Mouse (Mus musculus) adrenal gland, postnatal 10 days (tissue): ENCODE results near the gene Furin. TPM values are rescaled to one million over a fixed set of nuclear protein-coding genes. Genes with fewer than 3 reads are reported as not detected.

ENCODE experiments used
- DNase-seq: peaks from one replicate; pipeline ENCODE4 v3.0.0; 2021; ENCODE audit warnings: mixed read lengths
- total RNA-seq, 2 experiments: library from RNA; stranded (reverse); gene quantifications; 2 replicates each; pipeline ENCODE4 v1.2.3; 2021

The Furin gene
- total RNA-seq, 2 experiments from 2014 or later = 113 to 129 TPM

GRCm38 (mm10) chr7:80372166-80372565 is 33.1 kb downstream of the Furin start:
- no peak for DNase-seq

GRCm38 (mm10) chr7:80371041-80371751 is 34.0 kb downstream of the Furin start, which contains the start of gene Man2a2:
Gene Man2a2, minus strand, starts transcription at chr7:80371375.
- peak; percentile 92 for DNase-seq

GRCm38 (mm10) chr7:80370649-80371040 is 34.6 kb downstream of the Furin start:
- peak; percentile 87 for DNase-seq

- no peak for DNase-seq
Observed at GRCm38 (mm10) chr7:80369967-80370431, 35.2 kb downstream of the Furin start.

- no peak for DNase-seq
Observed at GRCm38 (mm10) chr7:80369461-80369860, 35.8 kb downstream of the Furin start.

GRCm38 (mm10) chr7:80368635-80369421 is 36.4 kb downstream of the Furin start:
- DNase-seq = peak; percentile 46

- no peak for DNase-seq
Observed at GRCm38 (mm10) chr7:80368009-80368408, 37.2 kb downstream of the Furin start.

- no peak for DNase-seq
Observed at GRCm38 (mm10) chr7:80367232-80367631, 38.0 kb downstream of the Furin start.

- peak; percentile 82 for DNase-seq
Observed at GRCm38 (mm10) chr7:80365759-80366158, 39.5 kb downstream of the Furin start.

- DNase-seq = no peak
Observed at GRCm38 (mm10) chr7:80360435-80360834, 44.8 kb downstream of the Furin start.

- DNase-seq = no peak
Observed at GRCm38 (mm10) chr7:80358039-80358438, 47.2 kb downstream of the Furin start.

GRCm38 (mm10) chr7:80357156-80357555 is 48.1 kb downstream of the Furin start:
- DNase-seq = peak; percentile 54

- no peak for DNase-seq
Observed at GRCm38 (mm10) chr7:80356351-80356750, 48.9 kb downstream of the Furin start.

GRCm38 (mm10) chr7:80352920-80353319 is 52.3 kb downstream of the Furin start:
- peak; percentile 40 for DNase-seq

GRCm38 (mm10) chr7:80350808-80351207 is 54.4 kb downstream of the Furin start:
- no peak for DNase-seq

- no peak for DNase-seq
Observed at GRCm38 (mm10) chr7:80347670-80348586, 57.3 kb downstream of the Furin start.

- no peak for DNase-seq
Observed at GRCm38 (mm10) chr7:80346830-80347229, 58.4 kb downstream of the Furin start.

GRCm38 (mm10) chr7:80346173-80346572 is 59.1 kb downstream of the Furin start:
- no peak for DNase-seq

GRCm38 (mm10) chr7:80343270-80344018 is 61.8 kb downstream of the Furin start:
- no peak for DNase-seq

GRCm38 (mm10) chr7:80342858-80343257 is 62.4 kb downstream of the Furin start, which contains the start of gene Hddc3:
Gene Hddc3, plus strand, starts transcription at chr7:80343104.
- peak; percentile 95 for DNase-seq

- DNase-seq = no peak
Observed at GRCm38 (mm10) chr7:80341793-80342192, 63.4 kb downstream of the Furin start.
